Mouse (Mus musculus): ENCODE measurements around the gene Armc8.

DNA sequence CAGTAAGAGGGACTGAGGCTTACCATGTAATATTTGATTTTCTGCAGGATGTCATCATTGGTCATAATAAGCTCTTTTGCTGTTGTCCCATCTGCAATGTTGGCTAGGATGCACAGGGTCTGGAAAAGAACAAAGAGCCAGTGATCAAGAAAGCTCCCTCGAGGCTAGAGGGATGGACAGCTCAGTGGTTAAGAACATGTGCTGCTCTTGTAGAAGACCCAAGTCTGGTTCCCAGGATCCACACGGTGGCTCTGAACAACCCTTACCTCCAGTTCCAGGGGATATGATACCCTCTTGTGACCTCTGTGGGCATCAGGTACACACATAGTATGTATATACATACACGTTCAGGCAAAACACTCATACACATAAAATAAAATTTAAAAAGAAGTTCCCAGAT lies 80.9 kb downstream of the Armc8 start:
- TF ChIP-seq CTCF (IDR thresholded peaks at IDR 0.05; ENCODE audit: borderline replicate concordance, insufficient read depth, low read length) = no peak
- TF ChIP-seq POLR2A (IDR thresholded peaks at IDR 0.05; ENCODE audit: low read depth, low read length) = no peak

Measured in embryonic fibroblast, embryonic 13.5 days (primary cell).